Mouse (Mus musculus) thymus, postnatal 4 days (tissue): ENCODE data around the gene 1700025C18Rik.
A peak's percentile ranks its signal among the peaks of the same experiment; 100 is the strongest.

ENCODE experiments used
- DNase-seq: peaks from one replicate; pipeline ENCODE4 v3.0.0; 2021

Gene 1700025C18Rik

DNA sequence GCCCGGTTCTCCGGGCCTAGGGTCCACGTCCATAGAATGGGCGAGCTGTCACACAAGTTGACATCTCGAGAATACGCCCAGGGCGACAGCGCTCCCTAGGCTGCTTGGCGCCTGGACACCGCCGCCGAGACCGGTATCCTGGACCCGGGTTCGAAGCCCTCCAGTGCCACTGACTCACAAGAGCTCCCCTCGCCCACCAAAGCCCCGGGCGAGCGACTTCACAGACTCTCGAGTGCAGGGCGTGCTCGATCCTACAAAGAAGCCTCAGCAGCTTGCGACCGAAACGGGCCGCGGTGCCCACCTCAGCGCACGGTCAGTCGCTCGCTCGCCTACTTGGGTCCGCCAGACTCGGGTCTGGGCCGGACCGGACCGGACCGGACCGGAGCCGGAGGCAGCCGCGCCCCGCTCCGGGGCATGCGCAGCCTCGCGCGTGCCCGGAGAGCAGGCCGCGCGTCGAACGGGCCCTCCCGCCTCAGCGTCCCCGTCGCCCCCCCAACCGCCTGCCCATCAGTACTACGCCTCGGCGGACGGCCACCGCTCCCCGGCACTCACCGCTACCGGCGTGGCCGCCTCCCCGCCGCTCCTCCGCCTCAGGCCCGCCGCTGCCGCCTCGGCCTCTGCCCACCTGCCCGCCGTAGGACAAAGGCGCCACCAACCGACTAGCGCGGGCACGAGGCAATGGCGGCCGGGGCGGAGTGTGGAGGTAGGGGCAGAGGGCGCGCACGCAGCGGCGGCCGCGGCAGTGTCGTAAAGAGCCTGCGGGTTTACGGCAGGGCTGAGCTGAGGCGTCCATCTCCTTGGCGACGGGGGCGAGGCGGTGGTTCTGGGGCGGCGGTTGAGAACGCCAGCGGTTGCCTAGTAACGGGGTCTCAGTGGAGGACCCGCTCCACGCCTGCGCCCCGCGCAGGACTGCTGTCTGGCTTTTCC is 56.2 kb downstream of the 1700025C18Rik start, which contains the start of gene Ncoa5:
Gene Ncoa5, minus strand, starts transcription at position 737 of the 927 bp plus-strand sequence.
- DNase-seq, result peak; percentile 99

- no peak for DNase-seq
Measured at GRCm38 (mm10) chr2:165033306-165033705, 57.2 kb downstream of the 1700025C18Rik start.

DNA sequence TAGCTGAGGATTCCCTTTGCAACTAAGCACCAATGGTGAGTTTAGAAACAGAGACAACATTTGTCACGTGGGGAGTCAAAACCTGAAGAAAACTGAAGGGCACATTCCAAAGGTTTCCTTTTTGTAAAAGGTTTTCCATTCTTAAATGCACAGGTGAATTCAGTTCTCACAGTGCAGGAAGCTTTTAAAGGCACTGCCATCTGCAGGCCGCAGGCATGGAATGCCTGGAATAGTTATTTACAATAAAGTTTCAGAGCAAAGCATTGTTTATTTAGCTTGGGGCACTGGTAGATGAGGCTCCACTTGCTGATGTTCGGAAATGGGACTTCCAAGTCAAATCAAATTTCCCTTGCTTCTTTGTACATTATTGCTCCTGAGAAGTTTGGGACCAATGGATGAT is 58.0 kb downstream of the 1700025C18Rik start:
- no peak for DNase-seq
